Mouse (Mus musculus) large intestine, adult 2 months (tissue): ENCODE measurements around the gene Lmna. TPM values are rescaled to one million over a fixed set of nuclear protein-coding genes. Genes with fewer than 3 reads are reported as not detected.

Experiments
- DNase-seq: peaks from one replicate; pipeline ENCODE4 v3.0.0-alpha.2; 2012; ENCODE audit warnings: low read depth, low spot score
- WGBS: fragments of 180-500 bp; shearing (Covaris S2); methylation state at CpG from one replicate; pipeline ENCODE4 v1.1.7; 2018; 5-methylcytosine and 5-hydroxymethylcytosine counted together
- polyA plus RNA-seq: library from polyadenylated mRNA; depleted of rRNA; stranded (reverse); fragments of >200 nt; gene quantifications from 2 replicates; pipeline ENCODE4 v1.2.3, GENCODE M21; 2012; rRNA removed

Gene Lmna
- 90.6 and 165 TPM in 2 replicates for polyA plus RNA-seq

- WGBS, result 2% methylated on average over 31 of the region's 31 CpGs
- DNase-seq, result no peak
These were observed at the start of gene Lmna for GRCm38 (mm10) chr3:88509692-88510420. Gene Lmna (minus strand): TSS chr3:88509956.

GRCm38 (mm10) chr3:88556616-88557015 lies 46.9 kb upstream of the Lmna start:
- no peak for DNase-seq
- WGBS, result 94% methylated on average over 8 of the region's 8 CpGs

- 86% methylated on average over 6 of the region's 6 CpGs for WGBS
- DNase-seq, result no peak
These were observed 46.0 kb upstream of the Lmna start for GRCm38 (mm10) chr3:88555731-88556130.

- 95% methylated on average over 5 of the region's 5 CpGs for WGBS
- DNase-seq, result no peak
These were observed 45.4 kb upstream of the Lmna start for GRCm38 (mm10) chr3:88555069-88555605.

GRCm38 (mm10) chr3:88553880-88554586 lies 44.3 kb upstream of the Lmna start:
- WGBS, result 2% methylated on average over 41 of the region's 41 CpGs
- no peak for DNase-seq

GRCm38 (mm10) chr3:88553525-88553879 lies 43.7 kb upstream of the Lmna start, which contains the start of gene Ubqln4:
Gene Ubqln4 (plus strand): TSS chr3:88553758.
- WGBS, result under 1% methylated on average over 30 of the region's 37 CpGs
- no peak for DNase-seq

GRCm38 (mm10) chr3:88552676-88553524 lies 43.1 kb upstream of the Lmna start, which contains the start of gene Lamtor2:
Gene Lamtor2 (minus strand): TSS chr3:88553074.
- 1% methylated on average over 48 of the region's 48 CpGs for WGBS
- peak; percentile 96 for DNase-seq

- WGBS, result 4% methylated on average over 16 of the region's 16 CpGs
- DNase-seq, result no peak
These were observed 42.4 kb upstream of the Lmna start for GRCm38 (mm10) chr3:88552082-88552645.

- 25% methylated on average over 4 of the region's 4 CpGs for WGBS
- no peak for DNase-seq
These were observed 41.8 kb upstream of the Lmna start for GRCm38 (mm10) chr3:88551586-88551985.

GRCm38 (mm10) chr3:88548180-88548917 lies 38.6 kb upstream of the Lmna start, which contains the start of gene Rab25:
Gene Rab25 (minus strand): TSS chr3:88548300.
- 25% methylated on average over 18 of the region's 18 CpGs for WGBS
- no peak for DNase-seq

- WGBS, result 34% methylated on average over 6 of the region's 6 CpGs
- DNase-seq, result no peak
These were observed 37.1 kb upstream of the Lmna start for GRCm38 (mm10) chr3:88546674-88547418.

GRCm38 (mm10) chr3:88544955-88545591 lies 35.3 kb upstream of the Lmna start:
- no peak for DNase-seq

GRCm38 (mm10) chr3:88544514-88544913 lies 34.8 kb upstream of the Lmna start:
- 39% methylated on average over 5 of the region's 5 CpGs for WGBS
- no peak for DNase-seq

More at GRCm38 (mm10) chr3:88544955-88545591, 35.3 kb upstream of the Lmna start:
- 76% methylated on average over 20 of the region's 20 CpGs for WGBS

GRCm38 (mm10) chr3:88543651-88544410 lies 34.1 kb upstream of the Lmna start:
- no peak for DNase-seq
- WGBS, result 66% methylated on average over 5 of the region's 5 CpGs

GRCm38 (mm10) chr3:88543174-88543573 lies 33.4 kb upstream of the Lmna start:
- no peak for DNase-seq
- WGBS, result 92% methylated on average over 8 of the region's 8 CpGs

GRCm38 (mm10) chr3:88542486-88542885 lies 32.7 kb upstream of the Lmna start:
- 60% methylated on average over 4 of the region's 4 CpGs for WGBS
- no peak for DNase-seq
